Mouse (Mus musculus) E14TG2a.4 (cell line): Measurements from ENCODE around the gene Gabrp.

Experiments used
- H3K27me3 ChIP-seq: 2 replicates; pipeline ENCODE4 v1.6.1; 2014; ENCODE audit warnings: low read length, control low read depth; ENCODE audit not compliant: insufficient read depth
- H3K36me3 ChIP-seq: 2 replicates; pipeline ENCODE4 v1.6.1; 2014; ENCODE audit warnings: low read length, control low read depth; ENCODE audit not compliant: insufficient read depth
- H3K4me1 ChIP-seq: replicated peaks from 2 replicates; pipeline ENCODE4 v1.6.1; 2014; ENCODE audit warnings: low read depth, low read length, control low read depth
- H3K4me3 ChIP-seq: replicated peaks from 2 replicates; pipeline ENCODE4 v1.5.1; 2014; ENCODE audit warnings: mild to moderate bottlenecking, low read length
- H3K9me3 ChIP-seq: 2 replicates; pipeline ENCODE4 v1.6.1; 2014; ENCODE audit warnings: low read length, control low read depth
- CTCF ChIP-seq: conservative IDR thresholded peaks from 2 replicates; pipeline ENCODE4 v1.5.1; 2014; ENCODE audit warnings: low read length
- NANOG ChIP-seq: IDR thresholded peaks from 2 replicates; pipeline ENCODE4 v1.6.1; 2014; ENCODE audit warnings: borderline replicate concordance, low read length, mixed read lengths
- POU5F1 ChIP-seq: IDR thresholded peaks from 2 replicates; pipeline ENCODE4 v1.6.1; 2014; ENCODE audit warnings: low read length, borderline replicate concordance

Gene Gabrp

DNA sequence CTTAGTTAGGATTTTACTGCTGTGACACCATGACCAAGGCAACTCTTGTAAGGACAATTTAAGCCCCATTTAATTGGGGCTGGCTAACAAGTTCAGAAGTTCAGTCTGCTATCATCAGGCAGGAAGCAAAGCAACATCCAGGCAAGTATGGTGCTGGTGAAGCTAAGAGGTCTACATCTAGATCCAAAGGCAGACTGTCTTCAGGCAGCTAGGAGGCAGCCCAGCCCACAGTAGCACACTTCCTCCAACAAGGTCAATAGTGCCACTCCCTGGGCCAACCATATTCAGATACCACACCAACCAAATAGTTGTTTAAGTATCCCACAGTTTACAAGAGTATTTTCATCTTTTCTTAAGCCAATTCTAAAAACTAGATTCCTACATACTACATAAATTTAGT is 69.4 kb downstream of the Gabrp start:
- Histone ChIP-seq H3K9me3 (no peaks in the 10 kb centered on the region), H3K4me3 (no peak overlapping the region), H3K36me3 (peaks cover 56% of the 10 kb centered on the region), H3K4me1 (peaks cover 75% of the 10 kb centered on the region), H3K27me3 (no peaks in the 10 kb centered on the region)
- no peak for TF ChIP-seq CTCF
- TF ChIP-seq POU5F1, result no peak
- no peak for TF ChIP-seq NANOG
